Mouse (Mus musculus) myocyte (in vitro differentiated cells): ENCODE measurements around the gene Armc2.

Experiments
- POLR2A ChIP-seq: IDR thresholded peaks from one replicate; pipeline ENCODE4 v1.6.1; 2011; ENCODE audit warnings: low read depth, mild to moderate bottlenecking, control low read depth, moderate library complexity; ENCODE audit not compliant: insufficient read length
- USF1 ChIP-seq: IDR thresholded peaks from one replicate; pipeline ENCODE4 v1.6.1; 2011; ENCODE audit warnings: low read depth, mild to moderate bottlenecking, control low read depth, moderate library complexity

DNA sequence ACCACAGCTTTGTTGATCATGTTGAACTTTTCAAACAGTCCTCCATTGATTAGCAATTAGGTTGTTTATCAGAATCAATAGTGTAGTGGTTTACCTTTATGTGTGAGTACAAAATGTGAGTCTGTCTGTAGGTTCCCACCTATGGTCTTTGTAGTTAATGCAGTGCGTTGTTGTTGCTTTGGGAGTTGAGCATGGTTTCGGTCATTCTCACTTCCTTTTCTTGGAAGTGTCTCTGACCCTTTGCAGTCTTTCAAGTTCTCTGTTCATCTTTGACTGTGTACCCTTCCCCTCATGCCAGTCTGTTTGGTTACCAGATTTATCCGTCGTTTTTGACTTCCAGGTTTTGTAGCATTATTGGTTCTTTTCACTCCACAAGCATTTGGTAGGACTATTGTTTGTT, 126.9 kb downstream of the Armc2 start:
- TF ChIP-seq POLR2A (no peak), USF1 (no peak)
